Mouse (Mus musculus): ENCODE measurements around the gene Irs2. TPM values are rescaled to one million over a fixed set of nuclear protein-coding genes. Genes with fewer than 3 reads are reported as not detected.

The Irs2 gene
- polyA plus RNA-seq, 1 experiment, result 13.9 TPM

- 0 out of 2 replicates have a peak overlapping the region, but pooled peaks have one; percentile 3 for H3K4me3 ChIP-seq (ENCODE audit: insufficient read depth, low read length)
- H3K27ac ChIP-seq (ENCODE audit: insufficient read depth, low read length), result peak overlapping the region; percentile 80
- H3K4me1 ChIP-seq (ENCODE audit: control insufficient read depth, insufficient read depth, low read length), result peaks cover 32% of the 10 kb centered on the region
- TF ChIP-seq CTCF (IDR thresholded peaks at IDR 0.05; ENCODE audit: borderline replicate concordance, insufficient read depth, low read length), result no peak
- TF ChIP-seq POLR2A (IDR thresholded peaks at IDR 0.05; ENCODE audit: low read depth, low read length), result no peak
These were observed 42.7 kb downstream of the Irs2 start for GRCm38 (mm10) chr8:10965401-10966117.

- Histone ChIP-seq H3K4me3 (ENCODE audit: insufficient read depth, low read length) (no peak overlapping the region), H3K4me1 (ENCODE audit: control insufficient read depth, insufficient read depth, low read length) (peaks cover 38% of the 10 kb centered on the region), H3K27ac (ENCODE audit: insufficient read depth, low read length) (peak overlapping the region; percentile 80)
- 0 out of 2 replicates have a peak, but pooled peaks have one; percentile 18 for TF ChIP-seq POLR2A (IDR thresholded peaks at IDR 0.05; ENCODE audit: low read depth, low read length)
- TF ChIP-seq CTCF (IDR thresholded peaks at IDR 0.05; ENCODE audit: borderline replicate concordance, insufficient read depth, low read length), result no peak
These were observed 43.7 kb downstream of the Irs2 start for GRCm38 (mm10) chr8:10964511-10965099.

- Histone ChIP-seq H3K4me3 (ENCODE audit: insufficient read depth, low read length) (no peak overlapping the region), H3K4me1 (ENCODE audit: control insufficient read depth, insufficient read depth, low read length) (peaks cover 34% of the 10 kb centered on the region), H3K27ac (ENCODE audit: insufficient read depth, low read length) (peak overlapping the region; percentile 65)
- TF ChIP-seq CTCF (IDR thresholded peaks at IDR 0.05; ENCODE audit: borderline replicate concordance, insufficient read depth, low read length) (no peak), POLR2A (IDR thresholded peaks at IDR 0.05; ENCODE audit: low read depth, low read length) (no peak)
These were observed 46.3 kb downstream of the Irs2 start for GRCm38 (mm10) chr8:10961989-10962388.

- H3K27ac ChIP-seq (ENCODE audit: insufficient read depth, low read length), result no peak overlapping the region
- peaks cover 34% of the 10 kb centered on the region for H3K4me1 ChIP-seq (ENCODE audit: control insufficient read depth, insufficient read depth, low read length)
- no peak overlapping the region for H3K4me3 ChIP-seq (ENCODE audit: insufficient read depth, low read length)
- no peak for TF ChIP-seq POLR2A (IDR thresholded peaks at IDR 0.05; ENCODE audit: low read depth, low read length)
- no peak for TF ChIP-seq CTCF (IDR thresholded peaks at IDR 0.05; ENCODE audit: borderline replicate concordance, insufficient read depth, low read length)
These were observed 47.9 kb downstream of the Irs2 start for GRCm38 (mm10) chr8:10960277-10960819.

- H3K27ac ChIP-seq (ENCODE audit: insufficient read depth, low read length), result no peak overlapping the region
- no peak overlapping the region for H3K4me3 ChIP-seq (ENCODE audit: insufficient read depth, low read length)
- peaks cover 22% of the 10 kb centered on the region for H3K4me1 ChIP-seq (ENCODE audit: control insufficient read depth, insufficient read depth, low read length)
- TF ChIP-seq CTCF (IDR thresholded peaks at IDR 0.05; ENCODE audit: borderline replicate concordance, insufficient read depth, low read length) (no peak), POLR2A (IDR thresholded peaks at IDR 0.05; ENCODE audit: low read depth, low read length) (no peak)
These were observed 50.8 kb downstream of the Irs2 start for GRCm38 (mm10) chr8:10957292-10957955.

- H3K4me1 ChIP-seq (ENCODE audit: control insufficient read depth, insufficient read depth, low read length), result 0 out of 2 replicates have a peak, but pooled peaks cover 1% of the 10 kb centered on the region
- H3K4me3 ChIP-seq (ENCODE audit: insufficient read depth, low read length), result no peak overlapping the region
- H3K27ac ChIP-seq (ENCODE audit: insufficient read depth, low read length), result no peak overlapping the region
- TF ChIP-seq CTCF (IDR thresholded peaks at IDR 0.05; ENCODE audit: borderline replicate concordance, insufficient read depth, low read length), result no peak
- TF ChIP-seq POLR2A (IDR thresholded peaks at IDR 0.05; ENCODE audit: low read depth, low read length), result no peak
These were observed 54.8 kb downstream of the Irs2 start for GRCm38 (mm10) chr8:10953346-10954053.

GRCm38 (mm10) chr8:10952706-10953105 lies 55.6 kb downstream of the Irs2 start:
- H3K4me3 ChIP-seq (ENCODE audit: insufficient read depth, low read length), result no peak overlapping the region
- no peak for TF ChIP-seq CTCF (IDR thresholded peaks at IDR 0.05; ENCODE audit: borderline replicate concordance, insufficient read depth, low read length)
- TF ChIP-seq POLR2A (IDR thresholded peaks at IDR 0.05; ENCODE audit: low read depth, low read length), result no peak
- no peak overlapping the region for H3K27ac ChIP-seq (ENCODE audit: insufficient read depth, low read length)
- 0 out of 2 replicates have a peak, but pooled peaks cover 1% of the 10 kb centered on the region for H3K4me1 ChIP-seq (ENCODE audit: control insufficient read depth, insufficient read depth, low read length)

- H3K4me1 ChIP-seq (ENCODE audit: control insufficient read depth, insufficient read depth, low read length), result 0 out of 2 replicates have a peak, but pooled peaks cover 1% of the 10 kb centered on the region
- no peak for TF ChIP-seq POLR2A (IDR thresholded peaks at IDR 0.05; ENCODE audit: low read depth, low read length)
- no peak for TF ChIP-seq CTCF (IDR thresholded peaks at IDR 0.05; ENCODE audit: borderline replicate concordance, insufficient read depth, low read length)
- no peak overlapping the region for H3K27ac ChIP-seq (ENCODE audit: insufficient read depth, low read length)
- no peak overlapping the region for H3K4me3 ChIP-seq (ENCODE audit: insufficient read depth, low read length)
These were observed 56.0 kb downstream of the Irs2 start for GRCm38 (mm10) chr8:10952235-10952634.

- Histone ChIP-seq H3K27ac (ENCODE audit: insufficient read depth, low read length) (no peak overlapping the region), H3K4me3 (ENCODE audit: insufficient read depth, low read length) (no peak overlapping the region), H3K4me1 (ENCODE audit: control insufficient read depth, insufficient read depth, low read length) (0 out of 2 replicates have a peak, but pooled peaks cover 3% of the 10 kb centered on the region)
- TF ChIP-seq POLR2A (IDR thresholded peaks at IDR 0.05; ENCODE audit: low read depth, low read length), result no peak
These were observed 56.7 kb downstream of the Irs2 start for GRCm38 (mm10) chr8:10951567-10951966.

Data from embryonic fibroblast, embryonic 13.5 days (primary cell).